ENCODE assay signal across 22 mouse cellular contexts in the genomic region with DNA sequence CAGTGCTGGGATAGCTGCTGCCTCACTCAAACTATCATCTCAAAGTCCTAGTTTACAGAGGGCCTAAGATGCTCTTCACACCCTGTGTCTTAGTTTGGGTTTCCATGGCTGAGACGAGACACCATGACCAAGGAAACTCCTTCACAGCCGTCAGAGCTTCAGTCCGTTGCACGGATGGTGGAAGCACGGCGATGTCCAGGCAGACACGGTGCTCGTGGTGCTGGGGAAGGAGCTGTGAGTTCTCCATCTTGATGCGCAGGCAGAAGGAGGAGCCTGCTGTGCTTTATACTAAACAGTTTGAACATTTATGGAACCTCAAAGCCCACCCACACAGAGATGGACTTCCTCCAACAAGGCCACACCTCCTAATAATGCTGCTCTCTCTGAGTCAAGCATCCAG. TPM values are rescaled to one million over a fixed set of nuclear protein-coding genes. Genes with fewer than 3 reads are reported as not detected.
DNase-seq lines count a peak whose midpoint lies in the region; TF ChIP-seq lines count a peak whose summit lies in the region.
"Had no signal": no experiment of that assay in that cellular context is flagged by ENCODE, and none has a peak within 500 bp of the region (broad histone marks: within the 10 kb centered on the region; RNA-seq: fewer than 3 reads in every experiment).

No protein-coding gene starts in this region.

- intact Hi-C loops in gastrocnemius, adult 2 months (cut with DNase I), result no loop called here

- H3K27ac ChIP-seq in gastrocnemius, adult 2 months, result no peak overlapping the region
- H3K27ac ChIP-seq in layer of hippocampus, adult 2 months, result peak overlapping the region; percentile 91; the same call in 1 of the 2 replicates
- H3K27ac ChIP-seq: embryonic facial prominence, embryonic 10.5 days; embryonic facial prominence, embryonic 12.5 days; forebrain, embryonic 13.5 days; forebrain, embryonic 15.5 days had no signal

- no peak overlapping the region for H3K4me3 ChIP-seq in gastrocnemius, adult 2 months
- no peak overlapping the region for H3K4me3 ChIP-seq in layer of hippocampus, adult 2 months
- H3K4me3 ChIP-seq: embryonic facial prominence, embryonic 10.5 days; embryonic facial prominence, embryonic 12.5 days; forebrain, embryonic 13.5 days; forebrain, embryonic 15.5 days had no signal

- peak; percentile 20 for DNase-seq in gastrocnemius, adult 2 months
- DNase-seq in gastrocnemius, postnatal 25 days, result no peak
- no peak for DNase-seq in layer of hippocampus, adult 2 months (ENCODE audit: low spot score in 2 of 2)
- no peak for DNase-seq in layer of hippocampus, adult 9-11 months
- no peak for DNase-seq in cerebellum, adult 9-10 months
- DNase-seq: adrenal gland, adult 2 months; adrenal gland, postnatal 10 days; adrenal gland, postnatal 25 days; B cell, adult 2 months; cerebellum, adult 11 months; cerebellum, adult 18-20 months; cerebellum, adult 8-10 months; cerebellum, postnatal 10 days; cerebellum, postnatal 25 days; forebrain, postnatal 0 days had no signal

- no peak for TF ChIP-seq CTCF in gastrocnemius, adult 2 months (IDR thresholded peaks at IDR 0.05)
- TF ChIP-seq CTCF in layer of hippocampus, adult 2 months (conservative IDR thresholded peaks at IDR 0.05), result no peak

RNA-seq across cellular contexts. Expression of a gene that starts 28.6 kb away (rescaled TPM):
- 100 to 1,000 TPM in 1 of 2 experiments, 10 to 100 TPM in 1; 97.8 to 124 TPM for total RNA-seq in gastrocnemius, adult 2 months (2021)
- 100 to 1,000 TPM; 102 to 145 TPM for total RNA-seq in gastrocnemius, postnatal 25 days (2021)
- total RNA-seq in layer of hippocampus, adult 2 months (2021), result 10 to 100 TPM; 51.8 to 55.1 TPM

RNA-seq across cellular contexts. Expression of a gene that starts 30.1 kb away (rescaled TPM):
- total RNA-seq in gastrocnemius, adult 2 months (2021), result not detected
- total RNA-seq in gastrocnemius, postnatal 25 days (2021), result not detected
- 10 to 100 TPM; 10.6 to 10.9 TPM for total RNA-seq in layer of hippocampus, adult 2 months (2021)
- total RNA-seq: G1E had no signal

RNA-seq across cellular contexts. Expression of a gene that starts 43.3 kb away (rescaled TPM):
- 1 to 10 TPM; 7.4 to 8.5 TPM for total RNA-seq in gastrocnemius, adult 2 months (2021)
- 1 to 10 TPM; 6.7 to 6.9 TPM for total RNA-seq in gastrocnemius, postnatal 25 days (2021)
- total RNA-seq in layer of hippocampus, adult 2 months (2021), result 10 to 100 TPM; 12.7 to 13.5 TPM

RNA-seq across cellular contexts. Expression of a gene that starts 44.5 kb away (rescaled TPM):
- total RNA-seq in gastrocnemius, adult 2 months (2021), result 1,000 to 10,000 TPM; 2,669 to 2,908 TPM
- 1,000 to 10,000 TPM; 2,083 to 2,117 TPM for total RNA-seq in gastrocnemius, postnatal 25 days (2021)
- 100 to 1,000 TPM; 333 to 349 TPM for total RNA-seq in layer of hippocampus, adult 2 months (2021)

RNA-seq across cellular contexts. Expression of a gene that starts 58.5 kb away (rescaled TPM):
- not detected for total RNA-seq in gastrocnemius, adult 2 months (2021)
- not detected for total RNA-seq in gastrocnemius, postnatal 25 days (2021)
- total RNA-seq in layer of hippocampus, adult 2 months (2021), result not detected
- total RNA-seq: adrenal gland, adult 2 months; adrenal gland, postnatal 10 days; adrenal gland, postnatal 25 days; adrenal gland, postnatal 4 days; CH12.LX; forebrain, postnatal 0 days; G1E had no signal

Comparison
In these comparisons a context has a peak if more than half of its experiments do, and no peak if none do; other contexts are left out.
1. RNA of a gene that starts 30.1 kb away (total RNA-seq): 10.6 to 10.9 TPM in layer of hippocampus, adult 2 months; not detected in gastrocnemius, adult 2 months and not detected in gastrocnemius, postnatal 25 days; every median in the first group is over 10 times any median in the second.